Mouse (Mus musculus) midbrain, embryonic 16.5 days (tissue): ENCODE data around the gene Rdh16f2. TPM values are rescaled to one million over a fixed set of nuclear protein-coding genes. Genes with fewer than 3 reads are reported as not detected.
"Not testable (repeated sequence)": the region's sequence is repeated elsewhere in the genome, so short reads cannot be mapped to it uniquely, and the experiment has no call there.

Experiments
- ATAC-seq: fragments of 200-750 bp; cut with Nextera tagmentation; 2 replicates; pipeline ENCODE4 v1.8.0; 2017; ENCODE audit warnings: moderate TSS enrichment
- H3K27ac ChIP-seq: fragments of 300-500 bp; sonication (generic); 2 replicates; pipeline ENCODE4 v1.5.1; 2014; ENCODE audit warnings: mild to moderate bottlenecking, low read length, mixed read lengths
- H3K27me3 ChIP-seq: fragments of 300-500 bp; sonication (generic); 2 replicates; pipeline ENCODE4 v1.6.1; 2014; ENCODE audit warnings: low read depth, low read length, mixed read lengths; ENCODE audit not compliant: control insufficient read depth, insufficient read depth
- H3K36me3 ChIP-seq: fragments of 300-500 bp; sonication (generic); 2 replicates; pipeline ENCODE4 v1.6.1; 2014; ENCODE audit warnings: mild to moderate bottlenecking, low read length, moderate library complexity, mixed read lengths; ENCODE audit not compliant: control insufficient read depth, insufficient read depth
- H3K4me1 ChIP-seq: fragments of 300-500 bp; sonication (generic); 2 replicates; pipeline ENCODE4 v1.6.1; 2014; ENCODE audit warnings: mild to moderate bottlenecking, low read length, mixed read lengths; ENCODE audit not compliant: control insufficient read depth, insufficient read depth
- H3K4me2 ChIP-seq: fragments of 300-500 bp; sonication (generic); 2 replicates; pipeline ENCODE4 v1.6.1; 2014; ENCODE audit warnings: mild to moderate bottlenecking, low read length, mixed read lengths
- H3K4me3 ChIP-seq: fragments of 300-500 bp; sonication (generic); 2 replicates; pipeline ENCODE4 v1.5.1; 2014; ENCODE audit warnings: low read depth, mild to moderate bottlenecking, low read length, moderate library complexity, mixed read lengths
- H3K9ac ChIP-seq: fragments of 300-500 bp; sonication (generic); 2 replicates; pipeline ENCODE4 v1.6.1; 2014; ENCODE audit warnings: low read depth, low read length, mixed read lengths
- H3K9me3 ChIP-seq: fragments of 300-500 bp; sonication (generic); replicated peaks from 2 replicates; pipeline ENCODE4 v1.6.1; 2014; ENCODE audit warnings: mild to moderate bottlenecking, low read length, mixed read lengths; ENCODE audit not compliant: control insufficient read depth, poor library complexity, severe bottlenecking
- WGBS: fragments of 180-500 bp; shearing (Covaris S2); extraction: QIAGEN DNeasy Blood & Tissue Kit; methylation state at CpG from one replicate; pipeline ENCODE4 v1.1.7; 2014; 5-methylcytosine and 5-hydroxymethylcytosine counted together
- polyA plus RNA-seq: library from polyadenylated mRNA; unstranded; fragments of >200 nt; fragmentation: Nextera tagmentation; extraction: Ambion mirVana; gene quantifications from 2 replicates; pipeline ENCODE4 v1.2.1, GENCODE M21; 2015

Rdh16f2 gene
- polyA plus RNA-seq, 1 experiment from 2014 or later: not detected

DNA sequence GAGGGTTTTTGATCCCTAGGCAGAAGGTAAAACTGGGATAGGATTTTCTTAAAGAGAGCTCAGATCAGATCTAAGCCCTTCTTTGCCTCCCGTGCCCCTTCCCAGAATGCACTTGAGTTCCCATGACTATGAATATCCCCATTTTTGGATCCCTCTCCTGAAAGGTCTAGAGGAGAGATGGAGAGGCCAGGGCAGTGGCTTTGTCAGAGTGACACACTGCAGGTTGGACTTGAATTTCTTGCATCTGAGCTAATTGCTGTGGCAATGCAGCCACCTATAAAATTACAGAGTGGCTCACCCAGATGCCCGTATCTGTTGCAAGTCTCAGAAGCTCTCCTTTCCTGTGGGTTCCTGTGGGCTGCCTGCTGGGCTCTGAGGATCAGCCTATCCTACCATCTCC lies 31.9 kb downstream of the Rdh16f2 start, which contains the start of gene Sdr9c7:
TSS of gene Sdr9c7 (plus strand) at position 301 of the 400 bp plus-strand sequence.
- ATAC-seq: no peak
- 91% methylated on average over 2 of the region's 2 CpGs for WGBS
- H3K27me3 ChIP-seq: no peaks in the 10 kb centered on the region
- no peaks in the 10 kb centered on the region for H3K9me3 ChIP-seq
- H3K9ac ChIP-seq: no peak within 1 kb of the TSS
- H3K4me3 ChIP-seq: no peak within 1 kb of the TSS
- no peak within 1 kb of the TSS for H3K4me2 ChIP-seq
- no peak within 1 kb of the TSS for H3K27ac ChIP-seq
- no peaks in the 10 kb centered on the region for H3K4me1 ChIP-seq
- H3K36me3 ChIP-seq: no peaks in the 10 kb centered on the region

DNA sequence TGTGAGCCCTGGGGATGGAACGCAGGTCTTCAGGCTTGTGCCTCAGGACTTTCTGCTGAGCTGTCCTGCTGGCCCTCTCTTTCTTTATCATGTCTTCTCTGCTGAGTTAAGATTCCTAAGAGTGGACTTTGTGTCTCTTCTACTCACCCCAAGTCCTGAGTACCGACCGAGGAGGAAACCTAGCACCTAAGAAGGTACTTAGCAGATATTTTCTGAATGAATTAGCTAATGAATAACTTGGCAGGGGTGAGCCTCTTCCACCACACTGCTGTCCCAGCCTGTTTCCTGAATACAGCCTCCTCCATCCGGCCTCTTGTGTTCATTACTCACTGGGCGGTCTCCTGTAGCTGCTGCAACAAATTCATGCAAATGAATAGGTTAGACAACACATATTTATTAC lies 33.5 kb downstream of the Rdh16f2 start:
- WGBS: 78% methylated on average over 5 of the region's 5 CpGs
- H3K27me3 ChIP-seq: no peaks in the 10 kb centered on the region
- no peaks in the 10 kb centered on the region for H3K4me1 ChIP-seq
- no peak overlapping the region for H3K4me3 ChIP-seq
- no peaks in the 10 kb centered on the region for H3K36me3 ChIP-seq
- ATAC-seq: no peak
- H3K4me2 ChIP-seq: no peak overlapping the region
- no peak overlapping the region for H3K9ac ChIP-seq
- no peak overlapping the region for H3K27ac ChIP-seq
- no peaks in the 10 kb centered on the region for H3K9me3 ChIP-seq

DNA sequence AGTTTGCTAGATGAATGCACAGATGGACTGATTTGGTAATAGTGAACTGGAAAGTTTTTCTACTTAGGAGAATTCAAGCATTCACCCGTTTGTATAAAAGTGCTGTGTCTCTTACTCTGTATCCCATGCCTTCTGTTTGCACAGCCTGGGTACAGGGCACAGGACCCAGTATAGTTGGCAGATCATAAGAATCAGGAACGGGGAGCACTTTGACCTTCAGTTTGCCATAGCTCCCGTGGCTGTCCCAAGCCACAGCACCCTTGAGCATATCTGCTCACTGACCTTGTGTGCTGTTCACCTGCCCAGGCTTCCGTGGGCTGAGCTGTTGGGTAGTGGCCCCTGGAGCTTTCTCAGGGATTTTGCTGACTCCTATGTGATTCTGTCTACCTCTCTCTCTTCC lies 35.5 kb downstream of the Rdh16f2 start:
- 86% methylated on average over 4 of the region's 4 CpGs for WGBS
- no peaks in the 10 kb centered on the region for H3K27me3 ChIP-seq
- no peak overlapping the region for H3K9ac ChIP-seq
- no peak overlapping the region for H3K4me2 ChIP-seq
- no peak overlapping the region for H3K4me3 ChIP-seq
- no peaks in the 10 kb centered on the region for H3K9me3 ChIP-seq
- ATAC-seq: no peak
- H3K36me3 ChIP-seq: no peaks in the 10 kb centered on the region
- H3K27ac ChIP-seq: no peak overlapping the region
- no peaks in the 10 kb centered on the region for H3K4me1 ChIP-seq

DNA sequence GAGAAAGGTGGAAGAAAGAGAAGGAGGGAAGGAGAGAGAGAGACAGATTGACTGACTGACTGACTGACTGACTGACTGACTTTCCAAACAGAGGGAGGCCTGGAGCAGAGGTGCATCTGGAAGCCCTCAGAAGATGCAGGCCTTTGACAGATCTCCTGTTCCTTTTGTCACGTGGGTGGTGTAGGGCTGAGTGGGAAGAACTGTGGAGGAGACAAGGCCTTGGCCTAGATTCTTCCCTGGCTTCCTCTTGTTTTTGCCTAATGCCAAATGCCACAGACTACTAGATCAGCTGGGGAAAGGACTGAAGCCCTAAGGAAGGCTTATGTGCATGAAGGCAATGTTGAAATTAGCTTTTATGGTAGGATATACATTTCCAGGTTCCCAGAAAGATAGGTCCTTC lies 36.8 kb downstream of the Rdh16f2 start:
- no peak for ATAC-seq
- Histone ChIP-seq H3K27me3 (no peaks in the 10 kb centered on the region), H3K4me1 (no peaks in the 10 kb centered on the region), H3K4me2 (no peak overlapping the region), H3K4me3 (no peak overlapping the region), H3K9ac (no peak overlapping the region), H3K27ac (no peak overlapping the region), H3K9me3 (no peaks in the 10 kb centered on the region), H3K36me3 (no peaks in the 10 kb centered on the region)
- 50% methylated on average over 1 of the region's 1 CpGs for WGBS

DNA sequence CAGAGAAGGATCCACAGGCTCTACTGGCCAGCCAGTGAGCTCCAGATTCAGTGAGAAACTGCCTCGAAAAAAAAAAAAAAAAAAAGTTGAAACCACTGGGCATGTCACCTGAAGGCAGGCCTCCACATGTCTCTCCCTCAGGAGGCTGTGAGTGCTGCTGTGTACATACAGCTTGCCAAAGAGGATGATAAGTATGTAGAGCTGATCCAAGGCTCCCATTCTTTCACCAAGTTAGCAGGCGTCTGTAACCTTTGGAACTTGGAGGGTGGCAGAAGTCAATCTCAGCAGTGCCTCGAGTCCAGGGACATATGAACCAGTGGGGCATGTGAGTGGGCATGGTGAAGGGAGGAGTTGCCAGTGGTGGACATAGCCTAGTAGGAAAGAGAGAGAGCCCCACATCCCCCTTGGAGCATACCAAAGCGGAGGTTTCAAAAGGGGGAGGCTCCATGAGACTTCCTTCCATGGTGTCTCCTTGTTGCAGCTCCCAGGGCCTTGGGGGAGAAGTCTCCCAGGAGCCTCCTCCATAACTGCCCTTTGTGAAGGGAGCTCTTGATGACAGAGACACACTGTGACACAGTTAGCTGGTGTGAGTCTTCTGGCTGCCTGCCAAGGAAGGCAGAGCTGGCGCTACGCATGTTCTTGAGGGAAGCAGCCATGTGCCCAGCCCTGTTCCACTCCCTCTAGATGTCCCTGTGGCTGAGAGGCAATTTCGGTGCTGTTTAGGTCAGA lies 38.6 kb downstream of the Rdh16f2 start:
- ATAC-seq: no peak
- 65% methylated on average over 7 of the region's 7 CpGs for WGBS
- H3K4me2 ChIP-seq: no peak overlapping the region
- H3K9ac ChIP-seq: no peak overlapping the region
- no peaks in the 10 kb centered on the region for H3K4me1 ChIP-seq
- no peak overlapping the region for H3K27ac ChIP-seq
- no peaks in the 10 kb centered on the region for H3K9me3 ChIP-seq
- H3K27me3 ChIP-seq: no peaks in the 10 kb centered on the region
- H3K4me3 ChIP-seq: no peak overlapping the region
- no peaks in the 10 kb centered on the region for H3K36me3 ChIP-seq

DNA sequence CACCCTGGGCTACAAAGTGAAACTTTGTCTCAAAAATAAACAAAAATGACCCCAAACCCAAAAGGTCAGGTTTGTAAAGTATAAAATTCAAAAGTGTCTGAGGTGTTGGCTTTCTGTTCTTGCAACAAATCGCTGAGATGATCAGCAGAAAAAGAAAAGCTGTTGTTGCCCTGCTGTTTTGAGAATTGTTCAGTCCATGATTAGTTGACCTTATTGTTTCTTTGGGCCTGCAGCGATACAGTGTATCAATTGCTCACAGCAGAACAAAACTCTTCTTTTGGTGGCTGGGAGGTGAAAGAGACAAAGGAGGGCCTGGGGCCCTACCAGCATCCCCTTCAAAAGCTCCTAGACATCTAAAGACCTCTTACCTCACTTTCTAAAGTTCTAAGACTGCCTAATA lies 39.9 kb downstream of the Rdh16f2 start:
- H3K27ac ChIP-seq: no peak overlapping the region
- H3K27me3 ChIP-seq: no peaks in the 10 kb centered on the region
- no peak overlapping the region for H3K4me3 ChIP-seq
- H3K36me3 ChIP-seq: no peaks in the 10 kb centered on the region
- H3K9ac ChIP-seq: no peak overlapping the region
- ATAC-seq: no peak
- H3K9me3 ChIP-seq: no peaks in the 10 kb centered on the region
- WGBS: 60% methylated on average over 2 of the region's 2 CpGs
- no peaks in the 10 kb centered on the region for H3K4me1 ChIP-seq
- no peak overlapping the region for H3K4me2 ChIP-seq

DNA sequence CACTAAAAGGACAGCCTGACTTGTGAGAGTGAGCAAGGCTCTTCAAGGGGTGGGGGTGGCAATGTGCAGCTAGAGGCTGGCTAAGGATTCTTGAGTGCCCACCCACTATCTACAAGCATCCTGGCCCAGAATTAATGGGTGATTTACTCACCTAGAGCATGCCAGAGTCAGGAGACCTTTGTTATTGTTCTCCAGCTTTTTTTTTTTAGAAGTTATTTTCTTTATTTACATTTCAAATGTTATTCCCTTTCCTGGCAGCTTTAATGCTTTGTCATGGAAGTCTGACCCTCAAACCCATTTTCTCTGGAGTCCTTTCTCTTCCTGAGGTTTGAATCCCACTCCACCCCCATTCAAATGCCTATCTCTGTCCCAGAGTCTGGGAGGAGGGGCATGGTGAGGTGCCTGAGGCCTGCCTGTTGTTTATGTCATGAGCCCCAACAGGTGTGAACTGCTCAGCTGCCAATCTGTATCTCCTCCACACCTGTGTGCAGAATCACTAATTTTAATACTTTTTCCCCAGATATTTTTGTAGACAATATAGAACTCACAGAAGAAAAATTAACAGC lies 41.2 kb downstream of the Rdh16f2 start:
- Histone ChIP-seq H3K4me1 (no peaks in the 10 kb centered on the region), H3K4me3 (no peak overlapping the region), H3K27me3 (no peaks in the 10 kb centered on the region), H3K9me3 (no peaks in the 10 kb centered on the region), H3K27ac (no peak overlapping the region), H3K9ac (no peak overlapping the region), H3K36me3 (no peaks in the 10 kb centered on the region), H3K4me2 (no peak overlapping the region)
- ATAC-seq: no peak

DNA sequence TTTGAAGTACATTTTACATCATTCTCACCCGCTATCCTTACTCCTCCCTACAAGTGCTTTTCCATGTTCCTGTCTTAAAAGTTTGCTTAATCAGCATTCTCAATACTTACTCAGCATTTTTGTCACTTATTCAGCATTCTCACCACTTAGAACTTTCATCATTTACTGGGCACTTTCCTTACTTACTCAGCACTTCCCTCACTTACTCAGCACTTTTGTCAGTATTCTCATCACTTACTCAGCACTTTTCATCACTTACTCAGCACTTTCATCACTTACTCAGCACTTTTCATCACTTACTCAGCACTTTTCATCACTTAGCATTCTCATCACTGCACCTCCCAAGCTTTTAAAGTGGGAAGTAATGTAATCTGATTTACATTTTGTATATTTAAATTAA lies 49.3 kb downstream of the Rdh16f2 start:
- Histone ChIP-seq H3K27me3 (no peaks in the 10 kb centered on the region), H3K9me3 (no peaks in the 10 kb centered on the region), H3K4me1 (no peaks in the 10 kb centered on the region), H3K4me2 (no peak overlapping the region), H3K27ac (no peak overlapping the region), H3K9ac (no peak overlapping the region), H3K4me3 (no peak overlapping the region), H3K36me3 (no peaks in the 10 kb centered on the region)
- whole genome bisulfite sequencing: 86% methylated on average over 1 of the region's 1 CpGs
- no peak for ATAC-seq

DNA sequence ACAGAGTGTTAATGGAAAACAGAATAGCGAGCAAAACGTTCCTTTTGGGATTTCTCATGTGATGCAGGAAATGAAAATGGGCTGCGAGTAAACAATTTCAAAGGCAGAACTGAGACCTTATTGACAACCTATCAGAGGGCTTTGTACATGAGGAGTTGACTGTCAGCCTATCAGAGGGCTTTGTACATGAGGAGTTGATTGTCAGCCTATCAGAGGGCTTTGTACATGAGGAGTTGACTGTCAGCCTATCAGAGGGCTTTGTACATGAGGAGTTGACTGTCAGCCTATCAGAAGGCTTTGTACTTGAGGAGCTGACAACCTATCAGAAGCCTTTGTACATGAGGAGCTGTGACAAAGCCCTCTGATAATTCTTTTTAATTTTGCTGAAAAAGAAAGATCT lies 50.9 kb downstream of the Rdh16f2 start:
- 87% methylated on average over 3 of the region's 3 CpGs for WGBS

More for the DNA sequence above, 50.9 kb downstream of the Rdh16f2 start:
- not testable (repeated sequence) for H3K9me3 ChIP-seq, H3K27me3 ChIP-seq, H3K27ac ChIP-seq, H3K4me1 ChIP-seq, H3K4me3 ChIP-seq, H3K4me2 ChIP-seq, H3K36me3 ChIP-seq, ATAC-seq, H3K9ac ChIP-seq
